Comparison of ENCODE assay signal across 8 mouse cellular contexts in genomic region chr11:79144043-79144591, GRCm38 (mm10). TPM values are rescaled to one million over a fixed set of nuclear protein-coding genes. Genes with fewer than 3 reads are reported as not detected.
DNase-seq lines count a peak whose midpoint lies in the region; ATAC-seq lines count a peak whose summit lies in the region.

No protein-coding gene starts in this region.

- H3K27me3 ChIP-seq in hindbrain, embryonic 10.5 days (ENCODE audit: insufficient read depth, poor library complexity, severe bottlenecking), result no peaks in the 10 kb centered on the region
- H3K27me3 ChIP-seq in hindbrain, embryonic 11.5 days (ENCODE audit: control insufficient read depth, insufficient read depth, low read length), result no peaks in the 10 kb centered on the region
- H3K27me3 ChIP-seq in embryonic facial prominence, embryonic 10.5 days (replicated peaks; ENCODE audit: low read depth, poor library complexity, severe bottlenecking), result peaks cover 8% of the 10 kb centered on the region; the same call in 1 of the 2 replicates
- no peaks in the 10 kb centered on the region for H3K27me3 ChIP-seq in hindbrain, embryonic 15.5 days
- H3K27me3 ChIP-seq in midbrain, embryonic 16.5 days (ENCODE audit: control insufficient read depth, insufficient read depth, low read depth, low read length), result no peaks in the 10 kb centered on the region

- no peak overlapping the region for H3K9ac ChIP-seq in hindbrain, embryonic 11.5 days (ENCODE audit: low read depth, low read length)
- H3K9ac ChIP-seq in hindbrain, embryonic 15.5 days, result no peak overlapping the region
- H3K9ac ChIP-seq in midbrain, embryonic 16.5 days (ENCODE audit: low read depth, low read length), result no peak overlapping the region

- no peaks in the 10 kb centered on the region for H3K9me3 ChIP-seq in hindbrain, embryonic 10.5 days
- no peaks in the 10 kb centered on the region for H3K9me3 ChIP-seq in hindbrain, embryonic 11.5 days (ENCODE audit: control insufficient read depth, low read length)
- no peaks in the 10 kb centered on the region for H3K9me3 ChIP-seq in embryonic facial prominence, embryonic 10.5 days
- no peaks in the 10 kb centered on the region for H3K9me3 ChIP-seq in hindbrain, embryonic 15.5 days
- no peaks in the 10 kb centered on the region for H3K9me3 ChIP-seq in midbrain, embryonic 16.5 days (replicated peaks; ENCODE audit: control insufficient read depth, low read length, poor library complexity, severe bottlenecking)

- 82% methylated on average over 2 of the region's 2 CpGs for WGBS in hindbrain, embryonic 10.5 days
- WGBS in hindbrain, embryonic 11.5 days, result 86% methylated on average over 2 of the region's 2 CpGs
- WGBS in embryonic facial prominence, embryonic 10.5 days, result 84% methylated on average over 2 of the region's 2 CpGs
- WGBS in hindbrain, embryonic 15.5 days, result 87% methylated on average over 2 of the region's 2 CpGs
- WGBS in midbrain, embryonic 16.5 days, result 68% methylated on average over 2 of the region's 2 CpGs

- H3K27ac ChIP-seq in hindbrain, embryonic 10.5 days, result peak overlapping the region; percentile 23; the same call in 1 of the 2 replicates
- H3K27ac ChIP-seq in hindbrain, embryonic 11.5 days (ENCODE audit: low read depth, low read length), result no peak overlapping the region
- no peak overlapping the region for H3K27ac ChIP-seq in embryonic facial prominence, embryonic 10.5 days (replicated peaks)
- H3K27ac ChIP-seq in hindbrain, embryonic 15.5 days (replicated peaks), result no peak overlapping the region
- H3K27ac ChIP-seq in midbrain, embryonic 16.5 days (ENCODE audit: low read length), result no peak overlapping the region

- peak overlapping the region; percentile 87; the same call in 1 of the 2 replicates for H3K4me3 ChIP-seq in hindbrain, embryonic 10.5 days
- no peak overlapping the region for H3K4me3 ChIP-seq in hindbrain, embryonic 11.5 days (ENCODE audit: low read depth, low read length)
- peak overlapping the region; percentile 84; the same call in 1 of the 2 replicates for H3K4me3 ChIP-seq in embryonic facial prominence, embryonic 10.5 days
- no peak overlapping the region for H3K4me3 ChIP-seq in hindbrain, embryonic 15.5 days
- no peak overlapping the region; the same call in 1 of the 2 replicates for H3K4me3 ChIP-seq in midbrain, embryonic 16.5 days (ENCODE audit: low read depth, low read length)

- H3K4me1 ChIP-seq in hindbrain, embryonic 10.5 days (replicated peaks), result peaks cover 54% of the 10 kb centered on the region
- H3K4me1 ChIP-seq in hindbrain, embryonic 11.5 days (replicated peaks; ENCODE audit: control insufficient read depth, insufficient read depth, low read length), result peaks cover 3% of the 10 kb centered on the region; the same call in 1 of the 2 replicates
- peaks cover 44% of the 10 kb centered on the region for H3K4me1 ChIP-seq in embryonic facial prominence, embryonic 10.5 days
- H3K4me1 ChIP-seq in hindbrain, embryonic 15.5 days (replicated peaks), result peaks cover 32% of the 10 kb centered on the region
- peaks cover 17% of the 10 kb centered on the region for H3K4me1 ChIP-seq in midbrain, embryonic 16.5 days (ENCODE audit: control insufficient read depth, insufficient read depth, low read length)

- DNase-seq in hindbrain, embryonic 10.5 days (ENCODE audit: low spot score), result no peak
- DNase-seq in hindbrain, embryonic 11.5 days (ENCODE audit: low spot score), result no peak
- no peak for DNase-seq in embryonic facial prominence, embryonic 10.5 days (ENCODE audit: low spot score)
- DNase-seq in frontal cortex, postnatal 14 days (ENCODE audit: low spot score in 2 of 2), result no peak
- DNase-seq in layer of hippocampus, postnatal 25 days (ENCODE audit: extremely low spot score in 1 of 2, low spot score in 1 of 2), result no peak
- no peak for DNase-seq in layer of hippocampus, postnatal 36 days

- no peak overlapping the region for H3K4me2 ChIP-seq in hindbrain, embryonic 11.5 days (replicated peaks; ENCODE audit: low read depth, low read length)
- H3K4me2 ChIP-seq in hindbrain, embryonic 15.5 days, result peak overlapping the region; percentile 73
- H3K4me2 ChIP-seq in midbrain, embryonic 16.5 days (ENCODE audit: low read length), result peak overlapping the region; percentile 79

- H3K36me3 ChIP-seq in hindbrain, embryonic 10.5 days, result no peaks in the 10 kb centered on the region
- no peaks in the 10 kb centered on the region for H3K36me3 ChIP-seq in hindbrain, embryonic 11.5 days (ENCODE audit: control insufficient read depth, insufficient read depth, low read length)
- no peaks in the 10 kb centered on the region for H3K36me3 ChIP-seq in embryonic facial prominence, embryonic 10.5 days (replicated peaks)
- H3K36me3 ChIP-seq in hindbrain, embryonic 15.5 days, result no peaks in the 10 kb centered on the region
- H3K36me3 ChIP-seq in midbrain, embryonic 16.5 days (ENCODE audit: control insufficient read depth, insufficient read depth, low read length), result no peaks in the 10 kb centered on the region

- no peak for ATAC-seq in hindbrain, embryonic 11.5 days (ENCODE audit: low FRiP score)
- ATAC-seq in hindbrain, embryonic 15.5 days (ENCODE audit: low FRiP score, low read depth), result no peak
- ATAC-seq in midbrain, embryonic 16.5 days, result no peak

RNA-seq across cellular contexts. Expression of gene Ksr1, which starts 2.1 kb away (rescaled TPM):
- polyA plus RNA-seq in hindbrain, embryonic 10.5 days (2016; fragmentation: Nextera tagmentation; extraction: Ambion mirVana), result 2.7 and 5.2 TPM in 2 replicates
- 3.9 and 4.3 TPM in 2 replicates for polyA plus RNA-seq in hindbrain, embryonic 11.5 days (2014; fragmentation: Nextera tagmentation; extraction: Ambion mirVana)
- polyA plus RNA-seq in embryonic facial prominence, embryonic 10.5 days (2016; fragmentation: Nextera tagmentation; extraction: Ambion mirVana), result 1.0 and 1.5 TPM in 2 replicates
- polyA plus RNA-seq in hindbrain, embryonic 15.5 days (2015; fragmentation: Nextera tagmentation; extraction: Ambion mirVana), result 5.0 and 5.6 TPM in 2 replicates
- 4.5 and 5.3 TPM in 2 replicates for polyA plus RNA-seq in midbrain, embryonic 16.5 days (2015; fragmentation: Nextera tagmentation; extraction: Ambion mirVana)
- 100 to 1,000 TPM; 189 to 205 TPM for total RNA-seq in layer of hippocampus, postnatal 25 days (2021)
- 100 to 1,000 TPM; 183 to 261 TPM for total RNA-seq in layer of hippocampus, postnatal 36 days (2021)

Comparison
In these comparisons a context has a peak if more than half of its experiments do, and no peak if none do; other contexts are left out.
1. H3K4me3 ChIP-seq: peak in hindbrain, embryonic 10.5 days (single experiment) and embryonic facial prominence, embryonic 10.5 days (single experiment); none in hindbrain, embryonic 11.5 days (single experiment), hindbrain, embryonic 15.5 days (single experiment) and midbrain, embryonic 16.5 days (single experiment).